Mouse (Mus musculus): ENCODE results near the gene Kif12. TPM values are rescaled to one million over a fixed set of nuclear protein-coding genes. Genes with fewer than 3 reads are reported as not detected.
A peak's percentile ranks its signal among the peaks of the same experiment; 100 is the strongest.

The Kif12 gene
- not detected for total RNA-seq (2021)
- long read RNA-seq, experiment 1, result 0 reads
- long read RNA-seq, experiment 2, result 0 reads

DNA sequence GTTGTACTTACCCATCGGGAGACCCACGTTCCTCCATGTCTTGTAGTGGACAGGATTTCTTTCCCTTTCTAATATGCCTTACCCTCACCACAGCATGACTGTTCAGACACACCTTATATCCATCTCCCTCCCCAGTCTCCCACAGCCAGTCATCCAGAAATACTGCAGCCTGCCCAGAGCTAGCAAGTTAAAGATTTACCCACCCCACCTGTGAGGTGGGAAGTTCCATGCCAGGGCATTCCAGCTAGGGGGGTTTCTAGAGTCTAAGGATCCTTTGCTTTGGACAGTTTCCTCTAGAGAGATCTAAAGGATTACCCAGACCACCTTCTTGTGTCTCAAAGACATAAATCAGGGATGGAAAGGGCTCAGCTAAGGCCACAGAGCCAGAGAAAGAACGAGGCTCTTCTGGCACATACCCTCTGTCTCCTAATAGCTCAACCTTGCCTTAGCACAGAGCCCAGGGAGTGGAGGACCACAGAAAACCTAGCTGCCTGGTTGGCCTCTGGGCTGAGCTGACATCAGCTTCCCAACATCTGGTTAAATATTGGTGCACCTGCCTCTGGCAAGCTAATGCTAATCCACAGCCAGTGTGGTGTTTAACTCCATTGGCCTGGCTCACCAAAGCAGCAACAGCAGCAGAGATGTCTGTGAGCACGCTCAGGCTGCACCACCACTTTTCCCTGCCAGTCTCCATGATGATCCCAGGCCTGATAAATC lies at the start of gene Kif12:
Gene Kif12 (minus strand): TSS at position 163 of the 717 bp plus-strand sequence.
- intact Hi-C loops (cut with DNase I), result no loop called here
- no peak for DNase-seq

DNA sequence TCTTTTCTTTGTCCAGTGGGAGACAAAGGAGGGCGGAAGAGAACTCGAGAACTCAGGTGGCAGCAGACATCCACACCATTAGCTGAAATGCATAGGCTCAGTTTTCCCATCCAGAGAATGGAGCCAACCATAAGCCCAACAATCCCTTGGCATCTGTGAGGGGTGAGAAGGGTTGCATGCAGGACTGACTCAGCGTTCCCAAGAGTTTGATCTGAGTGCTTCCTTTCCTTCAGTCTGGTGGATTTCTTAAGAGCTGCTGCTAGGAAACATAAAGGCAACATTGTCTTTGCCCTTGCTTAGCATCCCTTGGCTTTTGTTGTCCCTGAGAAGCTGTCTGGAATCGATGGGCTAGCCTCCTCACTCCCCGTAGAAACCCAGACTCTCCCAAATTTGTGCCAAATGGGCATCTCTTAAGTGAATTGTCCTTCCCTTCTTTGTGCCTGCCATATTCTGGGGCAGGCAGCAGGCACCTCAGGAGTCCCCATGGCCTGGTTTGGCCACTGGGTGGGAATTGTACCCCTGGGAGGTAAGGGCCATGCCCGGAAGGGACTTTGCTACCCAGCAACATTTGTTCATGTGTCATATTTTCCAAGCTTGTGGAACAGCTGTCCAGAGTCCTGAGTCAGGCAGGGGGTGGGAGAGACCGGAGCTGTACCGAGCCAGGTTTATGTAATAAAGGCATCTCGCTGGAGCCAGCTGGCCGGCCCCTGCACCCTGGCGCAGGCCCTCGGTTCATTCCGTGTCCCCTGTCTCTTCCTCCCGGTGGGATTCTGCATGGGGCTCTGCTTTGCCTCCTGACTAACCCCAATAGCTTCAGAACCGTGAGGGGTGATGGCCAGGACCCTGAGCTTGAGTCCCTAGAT lies 49.4 kb upstream of the Kif12 start:
- DNase-seq, result peak; percentile 69 to 71
- intact Hi-C loops (cut with DNase I), result no loop called here

DNA sequence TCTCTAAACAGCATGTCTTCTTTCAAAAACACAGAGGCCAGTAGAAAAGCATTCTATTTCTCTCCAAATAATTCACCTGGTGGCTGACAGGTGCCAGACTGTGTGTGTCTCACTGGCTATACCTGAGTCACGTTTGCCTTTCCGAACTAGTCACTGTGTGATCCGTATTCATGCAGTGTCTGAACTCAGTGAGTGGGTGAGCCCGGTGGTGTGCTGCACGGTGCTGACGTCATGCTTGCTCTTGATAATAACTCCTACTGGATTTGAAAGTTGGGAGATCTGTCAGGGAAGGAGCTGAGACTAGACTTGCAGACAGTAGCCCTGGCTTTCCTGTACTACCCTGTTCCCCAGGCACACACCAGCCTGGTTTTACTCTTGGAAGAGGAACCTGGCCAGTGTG lies 47.7 kb upstream of the Kif12 start:
- intact Hi-C loops (cut with DNase I), result no loop called here
- no peak for DNase-seq

DNA sequence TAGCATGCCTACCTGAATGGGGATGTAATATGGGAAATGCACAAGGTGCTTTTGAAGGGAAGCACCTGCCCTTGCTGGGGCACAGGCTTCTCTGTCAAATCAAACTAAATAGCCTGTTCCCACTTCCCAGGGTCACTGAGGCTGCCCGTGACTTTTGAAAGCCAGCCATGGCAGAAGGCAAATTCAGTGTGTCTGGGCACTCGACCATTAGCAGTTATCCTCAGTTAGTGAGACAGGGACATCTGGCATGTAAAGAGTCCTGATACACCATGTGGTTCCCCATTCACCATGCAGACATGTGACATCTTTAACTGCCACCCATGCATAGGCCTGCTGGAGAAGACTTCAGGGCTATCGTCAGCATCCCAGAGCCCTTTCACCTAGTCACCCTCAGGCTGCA lies 47.1 kb upstream of the Kif12 start:
- intact Hi-C loops (cut with DNase I), result no loop called here
- no peak for DNase-seq

DNA sequence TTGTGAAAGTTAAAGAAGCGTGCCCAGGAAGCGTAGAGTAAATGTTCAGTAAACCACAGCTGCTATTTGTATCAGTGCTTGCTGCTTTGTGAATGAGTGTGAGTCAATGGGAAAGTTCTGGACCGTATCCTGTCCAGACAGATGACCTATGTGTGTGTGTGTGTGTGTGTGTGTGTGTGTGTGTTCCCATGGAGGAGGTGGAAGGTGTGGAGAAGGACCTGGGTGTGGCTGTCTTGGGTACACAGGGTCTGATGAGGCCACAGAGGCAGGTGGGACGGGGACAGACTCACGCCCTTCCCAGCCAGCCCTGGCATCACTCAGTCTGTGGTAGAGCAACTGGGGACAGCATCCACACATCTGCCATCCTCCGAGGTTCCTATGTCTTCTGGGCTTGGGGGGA lies 45.6 kb upstream of the Kif12 start:
- intact Hi-C loops (cut with DNase I), result no loop called here
- DNase-seq, result no peak

DNA sequence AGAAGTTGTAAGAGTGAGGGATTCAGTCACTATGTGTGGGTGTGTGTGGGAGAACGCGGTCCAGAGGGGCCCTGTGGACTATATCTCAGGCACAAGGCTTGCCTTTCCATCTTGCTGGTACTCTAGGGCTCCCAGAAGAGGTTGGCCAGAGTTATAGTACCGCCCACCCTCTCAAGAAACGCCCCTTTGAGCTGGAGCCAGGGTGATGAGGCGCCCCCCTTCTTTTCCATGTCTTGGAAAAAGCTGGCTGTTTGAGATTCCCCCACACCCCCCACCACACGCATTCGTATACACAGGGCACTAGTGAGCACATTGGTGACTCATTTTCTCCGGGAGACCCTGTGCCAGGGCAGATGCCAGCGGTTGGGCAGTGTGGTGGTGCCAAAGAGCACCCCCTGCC lies 44.6 kb upstream of the Kif12 start:
- intact Hi-C loops (cut with DNase I), result no loop called here
- DNase-seq, result peak in 1 of 2 experiments; percentile 56

DNA sequence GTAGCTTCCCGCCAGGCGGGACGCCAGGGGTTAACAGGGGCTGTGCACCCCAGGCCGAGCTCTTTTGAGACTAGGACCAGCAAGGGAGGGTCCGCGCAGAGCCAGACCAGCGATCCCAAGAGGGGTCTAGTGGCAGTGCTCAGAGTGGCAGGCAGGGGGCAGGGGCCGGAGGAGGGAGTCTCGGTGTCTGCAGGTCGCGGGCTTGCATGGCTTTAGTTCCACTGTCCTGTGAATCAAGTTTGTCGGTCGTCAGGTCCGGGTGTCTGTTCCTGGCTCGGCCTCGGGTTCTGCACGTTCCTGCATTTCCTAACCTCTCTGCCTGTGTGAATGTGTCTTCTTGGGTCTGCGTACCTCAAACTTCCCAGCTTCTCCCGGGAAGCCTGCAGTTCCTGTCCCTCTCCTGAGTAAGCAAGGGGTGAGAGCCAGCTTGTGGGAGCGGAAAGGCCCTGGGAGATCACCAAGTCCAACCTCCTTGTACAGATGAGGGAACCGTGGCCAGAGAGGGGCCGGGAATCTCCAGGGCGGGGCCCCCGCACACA lies 44.1 kb upstream of the Kif12 start:
- peak; percentile 44 to 68 for DNase-seq
- intact Hi-C loops (cut with DNase I), result loop anchor here (1.0 to 2.0 kb wide), 3 partner anchors 29 to 103 kb away; no protein-coding TSS in a partner anchor

DNA sequence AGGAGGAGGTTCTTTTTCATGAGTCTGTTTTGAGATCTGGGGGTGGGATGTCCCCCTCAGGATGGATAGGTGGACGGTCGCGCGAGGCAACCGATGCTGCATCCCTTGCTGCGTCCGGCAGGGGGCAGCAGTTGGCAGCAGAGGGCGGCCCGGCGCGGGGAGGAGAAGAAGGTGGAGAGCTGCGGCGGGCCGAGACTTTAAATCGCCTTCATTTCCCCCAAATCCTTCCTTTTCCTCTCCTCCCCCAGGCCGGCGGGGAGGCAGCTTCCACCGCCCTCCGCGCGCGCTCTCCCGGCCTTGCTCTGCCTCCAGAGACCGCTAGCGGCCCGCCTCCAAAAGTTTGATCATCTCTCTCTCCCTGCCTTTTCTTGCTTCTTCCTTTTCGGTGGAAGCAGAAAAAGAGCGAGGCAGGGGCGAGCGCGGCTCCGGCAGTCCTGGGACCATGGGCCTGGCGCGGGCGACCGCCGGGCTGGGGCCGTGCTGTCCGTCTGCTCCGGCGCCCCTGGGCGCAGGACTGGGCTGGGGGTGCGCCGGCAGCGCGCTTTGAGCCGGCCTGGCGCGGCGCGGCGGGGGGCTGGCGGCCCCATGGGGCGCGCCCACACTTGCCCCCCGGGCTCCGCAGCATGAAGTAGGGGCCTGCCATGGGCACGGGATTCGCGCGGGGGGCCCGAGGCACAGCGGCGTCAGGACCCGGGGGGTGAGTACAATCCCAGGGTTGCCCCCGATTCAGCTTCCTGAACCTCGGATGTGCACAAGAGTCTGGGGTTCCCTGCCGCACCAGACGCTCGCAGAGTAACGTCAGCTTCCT lies 43.5 kb upstream of the Kif12 start:
- DNase-seq, result peak; percentile 90 to 91
- intact Hi-C loops (cut with DNase I), result loop anchor here (1.0 to 2.0 kb wide), 3 partner anchors 29 to 103 kb away; no protein-coding TSS in a partner anchor

DNA sequence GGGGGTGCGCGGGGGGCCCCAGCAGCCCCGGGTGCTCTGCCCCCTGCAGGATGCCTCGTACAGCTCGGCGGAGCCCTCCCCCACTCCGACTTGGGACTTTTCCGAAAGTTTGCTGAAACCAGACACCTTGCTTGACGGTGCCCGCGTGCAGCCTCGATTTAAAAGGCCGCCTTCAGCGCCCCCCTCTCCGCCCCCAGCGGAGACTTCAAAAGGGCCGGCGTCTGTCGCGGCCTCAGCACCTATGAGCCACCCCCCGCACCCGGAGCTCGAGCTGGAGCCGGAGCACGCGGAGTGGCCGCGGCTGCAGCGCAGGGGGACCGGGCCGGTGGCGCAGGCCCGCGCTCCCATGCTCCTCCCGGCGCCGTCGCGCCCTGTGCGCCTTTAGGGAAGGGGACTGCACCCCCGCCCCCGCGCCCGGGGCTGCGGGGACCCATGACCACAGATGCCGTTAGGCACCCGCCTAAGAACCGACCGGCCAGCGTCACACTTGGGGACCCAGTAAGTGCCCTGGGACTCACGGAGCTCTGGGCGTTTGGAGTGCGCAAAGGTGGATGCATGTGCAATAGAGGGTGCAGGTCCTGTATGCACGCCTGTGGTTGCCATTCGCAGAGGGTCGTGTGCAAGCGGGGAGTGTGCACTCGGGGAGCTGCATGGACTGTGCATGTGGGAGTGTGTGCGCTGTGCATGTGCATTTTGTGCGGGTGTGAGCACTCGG lies 42.1 kb upstream of the Kif12 start, which contains the start of gene Col27a1:
Gene Col27a1 (plus strand): TSS at position 98 of the 715 bp plus-strand sequence.
- no peak for DNase-seq

DNA sequence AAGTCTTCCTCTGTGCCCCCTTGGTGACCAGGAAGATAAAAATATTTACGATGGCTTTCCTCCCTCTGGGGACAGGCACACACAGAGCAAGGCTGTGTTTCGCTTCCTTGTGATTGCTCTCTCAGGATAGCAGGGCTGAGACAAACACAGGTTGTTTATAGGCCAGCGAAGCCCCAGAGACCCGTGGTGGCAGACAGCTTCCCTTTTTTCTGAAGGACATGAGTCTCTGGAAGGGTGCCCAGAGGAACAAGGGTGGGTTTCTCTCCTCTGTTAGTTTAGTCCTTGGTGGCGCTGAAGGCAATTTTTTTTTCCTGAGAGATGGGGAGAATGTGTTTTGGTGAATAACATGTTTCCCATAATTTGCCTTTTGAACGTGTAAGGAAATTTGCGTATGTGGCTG lies 33.7 kb upstream of the Kif12 start:
- intact Hi-C loops (cut with DNase I), result no loop called here
- no peak for DNase-seq

More for the DNA sequence above, 42.1 kb upstream of the Kif12 start, which contains the start of gene Col27a1:
- intact Hi-C loops (cut with DNase I), result loop anchor here (2.0 kb wide), 2 partner anchors 27 to 105 kb away; no protein-coding TSS in a partner anchor

DNA sequence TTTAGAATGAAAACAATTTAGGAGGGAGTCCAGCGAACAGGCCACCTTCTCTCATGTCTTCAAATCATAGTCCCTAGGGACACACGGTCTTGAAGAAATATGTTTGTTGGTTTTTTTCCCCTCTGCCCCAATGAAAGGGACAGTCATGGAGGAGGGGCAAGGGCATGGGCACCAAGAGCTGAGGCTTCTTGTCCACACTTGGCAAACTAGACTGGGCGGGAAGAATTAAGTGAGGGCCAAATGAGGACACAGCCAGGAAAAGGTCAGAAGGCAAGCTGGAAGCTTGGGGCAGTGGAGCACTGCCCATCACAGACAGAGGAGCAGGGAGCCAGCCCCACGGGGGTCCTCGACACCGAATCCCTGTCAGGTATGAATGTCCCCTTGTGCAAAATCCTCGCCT lies 31.9 kb upstream of the Kif12 start:
- intact Hi-C loops (cut with DNase I), result no loop called here
- no peak for DNase-seq

DNA sequence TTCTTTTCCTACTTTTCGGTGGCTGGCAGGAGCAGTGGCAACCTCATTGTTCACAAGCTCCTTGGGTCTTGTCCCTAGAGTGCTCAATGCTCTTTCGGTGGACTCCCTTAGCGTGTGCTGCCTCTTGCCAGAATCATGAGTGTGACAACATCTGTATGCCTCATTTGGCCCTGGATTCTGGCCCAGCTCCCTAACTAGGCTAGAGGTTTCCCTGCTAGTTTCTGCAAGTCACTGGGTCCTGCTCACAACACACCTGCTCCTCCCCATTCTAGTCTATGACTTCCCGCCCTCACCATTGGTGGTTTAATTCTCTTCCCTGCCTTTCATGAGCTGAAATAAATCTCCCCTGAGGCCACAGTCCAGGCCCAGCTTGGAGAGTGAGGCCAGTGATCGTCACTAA lies 27.4 kb upstream of the Kif12 start:
- peak in 1 of 2 experiments; percentile 39 for DNase-seq
- intact Hi-C loops (cut with DNase I), result no loop called here

DNA sequence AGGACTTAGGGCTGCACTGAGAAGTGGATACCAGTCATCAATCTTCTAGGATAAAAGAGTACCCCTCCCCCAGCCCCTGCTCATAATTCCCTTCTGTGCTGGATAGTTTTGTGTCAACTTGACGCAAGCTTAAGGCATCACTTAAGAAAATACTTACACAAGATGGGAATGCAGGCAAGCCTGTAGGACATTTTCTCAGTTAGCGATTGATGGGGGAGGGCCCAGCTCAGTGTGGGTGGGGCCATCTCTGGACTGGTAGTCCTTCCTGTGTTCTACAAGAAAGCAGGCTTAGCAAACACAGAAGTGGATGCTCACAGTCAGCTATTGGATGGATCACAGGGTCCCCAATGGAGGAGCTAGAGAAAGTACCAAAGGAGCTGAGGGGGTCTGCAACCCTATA lies 22.4 kb upstream of the Kif12 start:
- DNase-seq, result no peak
- intact Hi-C loops (cut with DNase I), result no loop called here

DNA sequence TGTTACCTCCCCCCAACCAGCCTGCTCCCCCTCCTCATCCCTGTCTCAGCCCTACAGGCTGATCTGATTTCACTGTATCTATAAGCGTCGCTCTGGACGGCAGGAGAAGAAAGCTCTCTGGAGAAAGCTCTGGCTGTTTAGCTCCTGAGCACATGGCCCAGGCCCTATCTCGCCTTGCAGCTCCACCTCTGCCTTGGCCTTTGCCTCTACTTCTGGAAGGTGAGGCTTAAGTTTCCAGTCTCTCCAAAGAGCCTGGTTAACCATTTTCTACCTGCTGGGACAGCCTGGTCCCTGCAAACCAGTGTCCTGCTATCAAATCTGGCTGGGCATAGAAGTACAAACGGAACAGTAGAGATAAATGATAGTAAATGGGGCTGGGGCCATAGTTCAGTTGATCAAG lies 19.7 kb upstream of the Kif12 start:
- intact Hi-C loops (cut with DNase I), result no loop called here
- DNase-seq, result no peak

DNA sequence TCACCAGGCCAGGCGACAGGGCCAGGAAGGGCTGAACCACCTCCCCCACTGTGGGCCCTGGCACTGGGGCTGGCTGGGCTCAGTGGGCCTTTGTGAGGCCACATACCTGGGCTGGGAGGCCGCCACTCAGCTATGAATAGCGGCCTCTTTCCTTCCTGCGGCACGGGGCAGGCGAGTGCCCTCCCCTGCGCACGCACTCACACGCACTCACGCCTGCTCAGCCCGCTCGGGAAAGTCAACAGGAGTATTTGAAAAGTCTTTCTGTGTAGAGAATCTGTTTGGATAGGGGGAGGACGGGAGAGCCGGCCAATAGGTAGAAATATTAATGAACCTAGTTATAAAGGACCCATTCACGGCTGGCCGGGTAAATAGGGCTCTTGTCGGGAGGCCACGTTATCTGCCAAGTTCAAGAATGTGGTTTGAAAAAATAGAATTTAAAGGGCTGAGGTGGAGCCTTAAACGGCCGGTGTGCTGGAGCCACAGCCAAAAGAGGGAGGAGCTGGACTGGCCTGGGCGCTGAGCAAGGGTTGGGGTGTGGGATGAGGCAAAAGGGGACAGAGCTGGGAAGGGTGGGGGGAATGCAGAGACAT lies 14.4 kb upstream of the Kif12 start:
- intact Hi-C loops (cut with DNase I), result loop anchor here (2.0 kb wide), 1 partner anchor 28 kb away; the partner anchor contains the start of gene Col27a1
- peak in 1 of 2 experiments; percentile 22 for DNase-seq

DNA sequence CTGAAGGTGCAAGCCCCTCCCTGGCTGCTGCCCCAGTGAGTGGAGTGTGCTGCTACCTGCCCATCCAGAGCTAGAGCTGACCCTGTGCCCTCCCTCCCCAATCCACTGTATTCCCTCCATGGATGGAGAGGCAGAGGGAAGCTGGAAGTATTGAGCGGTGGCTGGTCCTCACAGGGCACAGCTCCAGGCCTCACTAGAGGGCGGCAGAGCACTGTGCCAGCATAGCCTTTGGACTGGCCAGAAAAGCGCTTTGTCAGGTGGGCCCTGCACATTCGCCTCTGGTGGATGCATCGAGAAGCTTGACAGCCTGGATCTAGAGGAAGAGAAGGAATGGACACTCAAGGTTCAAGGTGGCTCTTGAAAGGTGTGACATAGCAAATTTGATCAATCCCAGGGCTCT lies 9.6 kb upstream of the Kif12 start:
- intact Hi-C loops (cut with DNase I), result loop anchor here (1.0 kb wide), 1 partner anchor 138 kb away; no protein-coding TSS in a partner anchor
- peak; percentile 66 to 78 for DNase-seq

DNA sequence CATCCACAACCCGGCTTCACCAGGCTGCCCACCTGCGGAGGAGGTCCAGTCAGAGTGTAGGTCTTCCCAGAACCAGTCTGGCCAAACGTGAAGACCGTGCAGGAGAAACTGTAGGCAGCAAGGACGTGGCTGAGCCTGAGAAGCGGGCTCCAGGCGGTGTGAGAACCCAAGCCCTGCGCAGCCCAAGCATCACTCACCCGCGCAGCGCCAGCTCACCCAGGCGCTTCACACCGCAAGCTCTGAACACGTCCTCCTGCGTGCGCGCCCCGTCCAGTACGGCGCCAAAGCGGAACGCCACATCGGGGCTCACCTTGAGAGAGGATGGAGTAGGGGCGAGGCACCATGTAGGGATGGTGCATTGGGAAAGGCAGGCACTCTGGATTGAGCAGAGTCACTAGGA lies 809 bp downstream of the Kif12 start:
- intact Hi-C loops (cut with DNase I), result no loop called here
- no peak for DNase-seq

DNA sequence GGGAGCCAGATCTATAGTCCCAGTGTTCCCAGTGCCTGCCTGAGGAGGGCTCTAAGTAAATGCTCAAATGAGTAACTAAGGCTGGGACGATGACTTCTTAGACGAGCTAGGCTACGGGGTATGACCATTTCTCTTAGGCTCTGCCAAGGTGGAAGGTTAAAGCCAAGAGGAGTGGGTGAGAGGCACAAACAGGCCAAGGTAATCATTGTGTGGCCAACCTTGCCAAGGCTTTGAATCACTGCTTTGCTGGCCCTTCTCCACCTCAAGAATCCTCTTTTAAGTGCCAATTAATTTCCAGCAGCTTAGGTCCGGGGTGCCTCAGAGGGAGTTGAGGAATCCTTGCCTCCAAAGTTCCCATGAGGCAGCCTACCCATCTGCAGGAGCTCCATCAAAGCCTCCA lies 1.9 kb downstream of the Kif12 start:
- intact Hi-C loops (cut with DNase I), result no loop called here
- no peak for DNase-seq

DNA sequence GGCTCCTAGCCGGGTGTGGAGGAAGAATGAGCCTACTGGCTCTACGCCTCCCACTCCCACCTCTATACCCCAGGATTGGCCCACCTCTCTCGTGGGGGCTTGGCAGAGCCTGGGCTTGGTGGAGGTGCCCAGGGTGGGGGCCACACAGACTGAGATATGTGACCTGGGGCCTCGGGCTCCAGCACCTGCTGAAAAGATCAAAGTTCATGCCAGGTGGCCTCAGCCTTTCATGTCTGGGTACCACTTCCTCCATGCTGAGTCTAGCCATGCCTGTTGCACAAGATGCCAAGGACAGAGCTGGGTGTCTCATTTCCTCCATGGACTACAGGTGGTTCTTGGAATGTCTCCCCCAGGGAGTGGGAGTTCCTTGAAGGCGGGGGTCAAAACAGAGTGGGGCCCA lies 5.6 kb downstream of the Kif12 start:
- DNase-seq, result no peak
- intact Hi-C loops (cut with DNase I), result no loop called here

Data from heart, postnatal 14 days (tissue).